Mouse (Mus musculus) leukemia stem cell, adult 10-12 weeks (primary cell): Measurements from ENCODE around the gene Gpx8. TPM values are rescaled to one million over a fixed set of nuclear protein-coding genes. Genes with fewer than 3 reads are reported as not detected.

Experiments used
- polyA plus RNA-seq: library from polyadenylated mRNA; stranded (reverse); fragments of >175 nt; gene quantifications from 2 replicates; pipeline ENCODE4 v1.2.3, GENCODE M21; 2012; ENCODE audit warnings: low replicate concordance

The Gpx8 gene
- 0.23 TPM in 1 of 2 replicates, not detected in the other for polyA plus RNA-seq

GRCm38 (mm10) chr13:113046211-113046883 lies at the start of gene Gpx8:
Gene Gpx8, minus strand, starts transcription at chr13:113046410.

GRCm38 (mm10) chr13:113034950-113035421 lies 11.2 kb downstream of the Gpx8 start, which contains the start of gene Cdc20b:
Gene Cdc20b, plus strand, starts transcription at chr13:113035111.

GRCm38 (mm10) chr13:112993531-112994152 lies 52.6 kb downstream of the Gpx8 start, which contains the start of gene Mcidas:
Gene Mcidas, plus strand, starts transcription at chr13:112993845.

Other genes with a start within 250 kb of the Gpx8 start
- gene Plpp1, start 245.6 kb downstream of the Gpx8 start, polyA plus RNA-seq = 36.3 and 39.7 TPM in 2 replicates
- gene Mtrex, start 119.0 kb downstream of the Gpx8 start, polyA plus RNA-seq = 0.70 and 2.6 TPM in 2 replicates
- gene Dhx29, start 119.0 kb downstream of the Gpx8 start, polyA plus RNA-seq = 5.4 and 5.8 TPM in 2 replicates
- gene Ccno, start 58.6 kb downstream of the Gpx8 start, polyA plus RNA-seq = 0.34 TPM in 1 of 2 replicates, not detected in the other
- not detected in 2 replicates for gene Mcidas, start 52.6 kb downstream of the Gpx8 start, polyA plus RNA-seq
- gene Cdc20b, start 11.3 kb downstream of the Gpx8 start, polyA plus RNA-seq = 0.11 TPM in 1 of 2 replicates, not detected in the other
- gene Gzma, start 54.6 kb upstream of the Gpx8 start, polyA plus RNA-seq = 3.2 TPM in 1 of 2 replicates, not detected in the other
- gene Esm1, start 163.2 kb upstream of the Gpx8 start, polyA plus RNA-seq = 0.34 TPM in 1 of 2 replicates, not detected in the other
- not detected in 2 replicates for gene Gzmk, start 179.5 kb upstream of the Gpx8 start, polyA plus RNA-seq
- gene BC067074, start 246.7 kb upstream of the Gpx8 start, polyA plus RNA-seq = 0.30 TPM in 1 of 2 replicates, not detected in the other